Mouse (Mus musculus): Measurements from ENCODE around the gene Pex5.

Pex5 gene

GRCm38 (mm10) chr6:124414927-124415325 lies at the start of gene Pex5:
Pex5 (minus strand) TSS chr6:124415067.
- DNase-seq: peak; percentile 97

- no peak for DNase-seq
Observed at GRCm38 (mm10) chr6:124463881-124464291, 49.0 kb upstream of the Pex5 start.

- DNase-seq: no peak
Observed at GRCm38 (mm10) chr6:124459388-124459787, 44.5 kb upstream of the Pex5 start.

- no peak for DNase-seq
Observed at GRCm38 (mm10) chr6:124458505-124458904, 43.6 kb upstream of the Pex5 start.

- no peak for DNase-seq
Observed at GRCm38 (mm10) chr6:124457827-124458226, 43.0 kb upstream of the Pex5 start.

GRCm38 (mm10) chr6:124456243-124456642 lies 41.4 kb upstream of the Pex5 start:
- no peak for DNase-seq

GRCm38 (mm10) chr6:124453756-124454155 lies 38.9 kb upstream of the Pex5 start:
- no peak for DNase-seq

GRCm38 (mm10) chr6:124451995-124452394 lies 37.1 kb upstream of the Pex5 start:
- no peak for DNase-seq

- no peak for DNase-seq
Observed at GRCm38 (mm10) chr6:124449668-124450383, 35.0 kb upstream of the Pex5 start.

GRCm38 (mm10) chr6:124448959-124449667 lies 34.2 kb upstream of the Pex5 start:
- DNase-seq: no peak

- no peak for DNase-seq
Observed at GRCm38 (mm10) chr6:124448186-124448852, 33.5 kb upstream of the Pex5 start.

GRCm38 (mm10) chr6:124447356-124447755 lies 32.5 kb upstream of the Pex5 start:
- DNase-seq: no peak

GRCm38 (mm10) chr6:124446459-124446858 lies 31.6 kb upstream of the Pex5 start:
- DNase-seq: no peak

- no peak for DNase-seq
Observed at GRCm38 (mm10) chr6:124446024-124446423, 31.2 kb upstream of the Pex5 start.

- no peak for DNase-seq
Observed at GRCm38 (mm10) chr6:124443338-124443737, 28.5 kb upstream of the Pex5 start.

GRCm38 (mm10) chr6:124436245-124436644 lies 21.4 kb upstream of the Pex5 start:
- DNase-seq: no peak

- no peak for DNase-seq
Observed at GRCm38 (mm10) chr6:124435173-124435572, 20.3 kb upstream of the Pex5 start.

GRCm38 (mm10) chr6:124433688-124434324 lies 18.9 kb upstream of the Pex5 start:
- DNase-seq: no peak

GRCm38 (mm10) chr6:124430784-124431495 lies 16.1 kb upstream of the Pex5 start:
- no peak for DNase-seq

- DNase-seq: no peak
Observed at GRCm38 (mm10) chr6:124430379-124430778, 15.5 kb upstream of the Pex5 start.

- DNase-seq: no peak
Observed at GRCm38 (mm10) chr6:124427791-124428576, 13.1 kb upstream of the Pex5 start.

GRCm38 (mm10) chr6:124427289-124427688 lies 12.4 kb upstream of the Pex5 start:
- no peak for DNase-seq
